ENCODE assay signal across 12 mouse cellular contexts in genomic region chr2:74168776-74169570, GRCm38 (mm10).
DNase-seq lines count a peak whose midpoint lies in the region; ATAC-seq and TF ChIP-seq lines count a peak whose summit lies in the region.
"Had no signal": no experiment of that assay in that cellular context is flagged by ENCODE, and none has a peak within 500 bp of the region (broad histone marks: within the 10 kb centered on the region; RNA-seq: fewer than 3 reads in every experiment).

No protein-coding gene starts in this region.

- H3K4me1 ChIP-seq in lung, embryonic 15.5 days: 0 out of 2 replicates have a peak, but pooled peaks cover 6% of the 10 kb centered on the region
- no peaks in the 10 kb centered on the region for H3K4me1 ChIP-seq in lung, adult 2 months (ENCODE audit: control insufficient read depth, insufficient read depth, low read length)
- H3K4me1 ChIP-seq in forebrain, embryonic 16.5 days (replicated peaks; ENCODE audit: control insufficient read depth, insufficient read depth, low read length): peaks cover 11% of the 10 kb centered on the region
- H3K4me1 ChIP-seq in midbrain, embryonic 12.5 days: peaks cover 8% of the 10 kb centered on the region; the same call in 1 of the 2 replicates

- no peak overlapping the region for H3K9ac ChIP-seq in lung, embryonic 15.5 days
- no peak overlapping the region for H3K9ac ChIP-seq in forebrain, embryonic 16.5 days (replicated peaks; ENCODE audit: low read depth, low read length)
- H3K9ac ChIP-seq in midbrain, embryonic 12.5 days (replicated peaks): no peak overlapping the region

- WGBS in lung, embryonic 15.5 days: 39% methylated on average over 16 of the region's 16 CpGs
- 50% methylated on average over 16 of the region's 16 CpGs for WGBS in lung, adult 2 months
- whole genome bisulfite sequencing in forebrain, embryonic 16.5 days: 28% methylated on average over 16 of the region's 16 CpGs
- 32% methylated on average over 16 of the region's 16 CpGs for whole genome bisulfite sequencing in midbrain, embryonic 12.5 days

- ATAC-seq in lung, embryonic 15.5 days (ENCODE audit: borderline replicate concordance, extremely low read depth, low FRiP score, low TSS enrichment): no peak
- ATAC-seq in forebrain, embryonic 16.5 days: peak; percentile 90
- ATAC-seq in midbrain, embryonic 12.5 days (ENCODE audit: low FRiP score, low read depth): peak; percentile 96
- no peak for ATAC-seq in granulocyte monocyte progenitor cell, adult 5-6 weeks (replicated peaks; ENCODE audit: poor library complexity, severe bottlenecking)

- no peaks in the 10 kb centered on the region for H3K27me3 ChIP-seq in lung, embryonic 15.5 days
- H3K27me3 ChIP-seq in forebrain, embryonic 16.5 days (replicated peaks; ENCODE audit: control insufficient read depth, insufficient read depth, low read length): no peaks in the 10 kb centered on the region
- no peaks in the 10 kb centered on the region for H3K27me3 ChIP-seq in midbrain, embryonic 12.5 days

- no peak overlapping the region for H3K4me3 ChIP-seq in lung, embryonic 15.5 days
- H3K4me3 ChIP-seq in lung, adult 2 months (replicated peaks; ENCODE audit: extremely low read depth, low read depth, low read length): no peak overlapping the region
- no peak overlapping the region for H3K4me3 ChIP-seq in forebrain, embryonic 16.5 days (replicated peaks; ENCODE audit: low read length)
- no peak overlapping the region for H3K4me3 ChIP-seq in midbrain, embryonic 12.5 days
- H3K4me3 ChIP-seq: erythroblast, embryonic 14.5 days; myocyte had no signal

- no peaks in the 10 kb centered on the region for H3K36me3 ChIP-seq in lung, embryonic 15.5 days
- H3K36me3 ChIP-seq in forebrain, embryonic 16.5 days (ENCODE audit: control insufficient read depth, insufficient read depth): no peaks in the 10 kb centered on the region
- no peaks in the 10 kb centered on the region for H3K36me3 ChIP-seq in midbrain, embryonic 12.5 days

- TF ChIP-seq CTCF in lung, adult 2 months (IDR thresholded peaks at IDR 0.05; ENCODE audit: insufficient read depth, low read length): no peak

- no peaks in the 10 kb centered on the region for H3K9me3 ChIP-seq in lung, embryonic 15.5 days
- H3K9me3 ChIP-seq in forebrain, embryonic 16.5 days (ENCODE audit: control insufficient read depth, low read length): no peaks in the 10 kb centered on the region
- H3K9me3 ChIP-seq in midbrain, embryonic 12.5 days: no peaks in the 10 kb centered on the region

- no peak for TF ChIP-seq POLR2A in lung, adult 2 months (IDR thresholded peaks at IDR 0.05; ENCODE audit: borderline replicate concordance, extremely low read depth, low read depth, low read length)

- no peak for DNase-seq in lung, adult 2 months
- no peak for DNase-seq in testis, postnatal 10 days (ENCODE audit: low spot score)
- DNase-seq in thymus, postnatal 36 days: no peak
- DNase-seq: cerebellum, postnatal 10 days; heart, postnatal 14 days; liver had no signal

- H3K27ac ChIP-seq in lung, embryonic 15.5 days: no peak overlapping the region
- H3K27ac ChIP-seq in forebrain, embryonic 16.5 days (ENCODE audit: low read length): no peak overlapping the region
- peak overlapping the region; percentile 74 for H3K27ac ChIP-seq in midbrain, embryonic 12.5 days (replicated peaks)

- H3K4me2 ChIP-seq in lung, embryonic 15.5 days: 0 out of 2 replicates have a peak overlapping the region, but pooled peaks have one; percentile 8
- H3K4me2 ChIP-seq in forebrain, embryonic 16.5 days (ENCODE audit: low read length): peak overlapping the region; percentile 19; the same call in 1 of the 2 replicates
- H3K4me2 ChIP-seq in midbrain, embryonic 12.5 days (replicated peaks): no peak overlapping the region

Comparison
In these comparisons a context has a peak if more than half of its experiments do, and no peak if none do; other contexts are left out.
1. ATAC-seq: peak in forebrain, embryonic 16.5 days (single experiment) and midbrain, embryonic 12.5 days (single experiment); none in lung, embryonic 15.5 days (single experiment) and granulocyte monocyte progenitor cell, adult 5-6 weeks (single experiment).